Mouse (Mus musculus) heart, embryonic 13.5 days (tissue): ENCODE data around the gene Olfr1122. TPM values are rescaled to one million over a fixed set of nuclear protein-coding genes. Genes with fewer than 3 reads are reported as not detected.
"Not testable (repeated sequence)": the region's sequence is repeated elsewhere in the genome, so short reads cannot be mapped to it uniquely, and the experiment has no call there.

Experiments used
- ATAC-seq: fragments of 200-750 bp; cut with Nextera tagmentation; 2 replicates; pipeline ENCODE4 v1.8.0; 2017; ENCODE audit warnings: moderate TSS enrichment; ENCODE audit not compliant: insufficient number of reproducible peaks, low FRiP score, low TSS enrichment; ENCODE audit errors: extremely low read depth
- H3K27ac ChIP-seq: fragments of 300-500 bp; sonication (generic); replicated peaks from 2 replicates; pipeline ENCODE4 v1.5.1; 2015; ENCODE audit warnings: moderate library complexity, mild to moderate bottlenecking, inconsistent platforms
- H3K27me3 ChIP-seq: fragments of 300-500 bp; sonication (generic); replicated peaks from 2 replicates; pipeline ENCODE4 v1.6.1; 2015; ENCODE audit warnings: mild to moderate bottlenecking, inconsistent platforms
- H3K36me3 ChIP-seq: fragments of 300-500 bp; sonication (generic); 2 replicates; pipeline ENCODE4 v1.6.1; 2015; ENCODE audit warnings: mild to moderate bottlenecking, inconsistent platforms
- H3K4me1 ChIP-seq: fragments of 300-500 bp; sonication (generic); 2 replicates; pipeline ENCODE4 v1.6.1; 2015; ENCODE audit warnings: inconsistent platforms
- H3K4me2 ChIP-seq: fragments of 300-500 bp; sonication (generic); 2 replicates; pipeline ENCODE4 v1.6.1; 2015; ENCODE audit warnings: inconsistent platforms, mild to moderate bottlenecking, moderate library complexity
- H3K4me3 ChIP-seq: fragments of 300-500 bp; sonication (generic); 2 replicates; pipeline ENCODE4 v1.5.1; 2015; ENCODE audit warnings: moderate library complexity, mild to moderate bottlenecking, inconsistent platforms
- H3K9ac ChIP-seq: fragments of 300-500 bp; sonication (generic); 2 replicates; pipeline ENCODE4 v1.6.1; 2015; ENCODE audit warnings: inconsistent platforms, mild to moderate bottlenecking, moderate library complexity
- H3K9me3 ChIP-seq: fragments of 300-500 bp; sonication (generic); 2 replicates; pipeline ENCODE4 v1.6.1; 2016; ENCODE audit warnings: inconsistent platforms
- WGBS: fragments of 180-500 bp; shearing (Covaris S2); methylation state at CpG from one replicate; pipeline ENCODE4 v1.1.7; 2015; ENCODE audit warnings: mixed read lengths; 5-methylcytosine and 5-hydroxymethylcytosine counted together
- polyA plus RNA-seq: library from polyadenylated mRNA; unstranded; fragments of >200 nt; fragmentation: Nextera tagmentation; extraction: Ambion mirVana; gene quantifications from 2 replicates; pipeline ENCODE4 v1.2.1, GENCODE M21; 2015

The Olfr1122 gene
- not detected in 2 replicates for polyA plus RNA-seq

GRCm38 (mm10) chr2:87385549-87385948 is at the start of gene Olfr1122:
Olfr1122 (plus strand) TSS chr2:87385849.
- WGBS, result 80% methylated on average over 2 of the region's 2 CpGs
- no peak for ATAC-seq
- Histone ChIP-seq H3K4me3 (no peak within 1 kb of the TSS), H3K27ac (no peak within 1 kb of the TSS), H3K4me2 (no peak within 1 kb of the TSS), H3K9ac (no peak within 1 kb of the TSS), H3K36me3 (no peaks in the 10 kb centered on the region), H3K9me3 (no peaks in the 10 kb centered on the region), H3K27me3 (no peaks in the 10 kb centered on the region), H3K4me1 (no peaks in the 10 kb centered on the region)

GRCm38 (mm10) chr2:87354515-87354914 is 31.1 kb upstream of the Olfr1122 start, which contains the start of gene Olfr1120:
Olfr1120 (plus strand) TSS chr2:87354815.
- Histone ChIP-seq H3K27me3 (no peaks in the 10 kb centered on the region), H3K9me3 (no peaks in the 10 kb centered on the region), H3K27ac (no peak within 1 kb of the TSS), H3K4me1 (no peaks in the 10 kb centered on the region), H3K9ac (no peak within 1 kb of the TSS), H3K36me3 (no peaks in the 10 kb centered on the region), H3K4me3 (no peak within 1 kb of the TSS), H3K4me2 (no peak within 1 kb of the TSS)
- no peak for ATAC-seq
- WGBS, result 51% methylated on average over 2 of the region's 2 CpGs

- H3K4me2 ChIP-seq, H3K4me1 ChIP-seq, H3K27ac ChIP-seq, H3K36me3 ChIP-seq, H3K4me3 ChIP-seq, H3K27me3 ChIP-seq, H3K9ac ChIP-seq, ATAC-seq, H3K9me3 ChIP-seq: not testable (repeated sequence)
- WGBS, result 79% methylated on average over 2 of the region's 2 CpGs
Measured at GRCm38 (mm10) chr2:87360121-87360520, 25.5 kb upstream of the Olfr1122 start.

- no peak for ATAC-seq
- no peak within 1 kb of the TSS for H3K27ac ChIP-seq
- WGBS, result 38% methylated on average over 1 of the region's 1 CpGs
- H3K4me3 ChIP-seq, result no peak within 1 kb of the TSS
- H3K4me1 ChIP-seq, result no peaks in the 10 kb centered on the region
- no peak within 1 kb of the TSS for H3K9ac ChIP-seq
- no peaks in the 10 kb centered on the region for H3K36me3 ChIP-seq
- no peaks in the 10 kb centered on the region for H3K27me3 ChIP-seq
- H3K4me2 ChIP-seq, result no peak within 1 kb of the TSS
- H3K9me3 ChIP-seq, result no peaks in the 10 kb centered on the region
Measured at GRCm38 (mm10) chr2:87369595-87369994, 16.1 kb upstream of the Olfr1122 start, which contains the start of gene Olfr1121. Olfr1121 (plus strand) TSS chr2:87369895.

- H3K27me3 ChIP-seq, result no peaks in the 10 kb centered on the region
- no peak overlapping the region for H3K9ac ChIP-seq
- H3K4me3 ChIP-seq, result no peak overlapping the region
- H3K4me2 ChIP-seq, result no peak overlapping the region
- H3K4me1 ChIP-seq, result no peaks in the 10 kb centered on the region
- WGBS, result 87% methylated on average over 4 of the region's 4 CpGs
- no peak for ATAC-seq
- H3K27ac ChIP-seq, result no peak overlapping the region
- no peaks in the 10 kb centered on the region for H3K9me3 ChIP-seq
- no peaks in the 10 kb centered on the region for H3K36me3 ChIP-seq
Measured at GRCm38 (mm10) chr2:87371726-87372125, 13.9 kb upstream of the Olfr1122 start.

GRCm38 (mm10) chr2:87383935-87384334 is 1.7 kb upstream of the Olfr1122 start:
- no peak overlapping the region for H3K9ac ChIP-seq
- H3K4me1 ChIP-seq, result no peaks in the 10 kb centered on the region
- no peaks in the 10 kb centered on the region for H3K9me3 ChIP-seq
- WGBS, result 35% methylated on average over 2 of the region's 2 CpGs
- no peak for ATAC-seq
- H3K36me3 ChIP-seq, result no peaks in the 10 kb centered on the region
- no peaks in the 10 kb centered on the region for H3K27me3 ChIP-seq
- H3K4me2 ChIP-seq, result no peak overlapping the region
- H3K4me3 ChIP-seq, result no peak overlapping the region
- 0 out of 2 replicates have a peak overlapping the region, but pooled peaks have one; percentile 5 for H3K27ac ChIP-seq

- H3K9ac ChIP-seq, ATAC-seq, H3K4me2 ChIP-seq, H3K4me1 ChIP-seq, H3K4me3 ChIP-seq, H3K27me3 ChIP-seq, H3K27ac ChIP-seq, H3K36me3 ChIP-seq, H3K9me3 ChIP-seq: not testable (repeated sequence)
- 80% methylated on average over 5 of the region's 5 CpGs for WGBS
Measured at GRCm38 (mm10) chr2:87393605-87394004, 8.0 kb downstream of the Olfr1122 start.

GRCm38 (mm10) chr2:87394686-87395085 is 9.0 kb downstream of the Olfr1122 start:
- H3K27me3 ChIP-seq, H3K36me3 ChIP-seq, H3K4me3 ChIP-seq, H3K4me2 ChIP-seq, H3K9ac ChIP-seq, H3K4me1 ChIP-seq, H3K9me3 ChIP-seq, ATAC-seq, H3K27ac ChIP-seq: not testable (repeated sequence)
- WGBS, result 69% methylated on average over 7 of the region's 7 CpGs

GRCm38 (mm10) chr2:87416335-87416734 is 30.7 kb downstream of the Olfr1122 start, which contains the start of gene Olfr1123:
Olfr1123 (plus strand) TSS chr2:87416635.
- H3K27me3 ChIP-seq, result no peaks in the 10 kb centered on the region
- no peaks in the 10 kb centered on the region for H3K36me3 ChIP-seq
- no peaks in the 10 kb centered on the region for H3K9me3 ChIP-seq
- WGBS, result 85% methylated on average over 1 of the region's 1 CpGs
- no peak for ATAC-seq
- H3K27ac ChIP-seq, result no peak within 1 kb of the TSS
- H3K9ac ChIP-seq, result no peak within 1 kb of the TSS
- H3K4me1 ChIP-seq, result no peaks in the 10 kb centered on the region
- no peak within 1 kb of the TSS for H3K4me2 ChIP-seq
- no peak within 1 kb of the TSS for H3K4me3 ChIP-seq

GRCm38 (mm10) chr2:87429975-87430374 is 44.3 kb downstream of the Olfr1122 start, which contains the start of gene Olfr1124:
Olfr1124 (plus strand) TSS chr2:87430275.
- no peak within 1 kb of the TSS for H3K9ac ChIP-seq
- no peak for ATAC-seq
- H3K4me3 ChIP-seq, result no peak within 1 kb of the TSS
- H3K4me2 ChIP-seq, result no peak within 1 kb of the TSS
- H3K27me3 ChIP-seq, result no peaks in the 10 kb centered on the region
- H3K9me3 ChIP-seq, result no peaks in the 10 kb centered on the region
- no peaks in the 10 kb centered on the region for H3K4me1 ChIP-seq
- 88% methylated on average over 1 of the region's 1 CpGs for WGBS
- no peaks in the 10 kb centered on the region for H3K36me3 ChIP-seq
- no peak within 1 kb of the TSS for H3K27ac ChIP-seq

GRCm38 (mm10) chr2:87437731-87438130 is 52.1 kb downstream of the Olfr1122 start:
- Histone ChIP-seq H3K27ac (no peak overlapping the region), H3K27me3 (no peaks in the 10 kb centered on the region), H3K9me3 (no peaks in the 10 kb centered on the region), H3K4me3 (no peak overlapping the region), H3K9ac (no peak overlapping the region), H3K4me2 (no peak overlapping the region), H3K4me1 (no peaks in the 10 kb centered on the region), H3K36me3 (no peaks in the 10 kb centered on the region)
- 88% methylated on average over 16 of the region's 16 CpGs for WGBS
- no peak for ATAC-seq
